Mouse (Mus musculus) spleen, adult 18-20 months (tissue): Measurements from ENCODE around the gene Cd6.

Experiments used
- DNase-seq, 2 experiments: peaks; one replicate each; pipeline ENCODE4 v3.0.0; 2022; ENCODE audit warnings: mixed read lengths in 2 of 2

Cd6 gene

DNA sequence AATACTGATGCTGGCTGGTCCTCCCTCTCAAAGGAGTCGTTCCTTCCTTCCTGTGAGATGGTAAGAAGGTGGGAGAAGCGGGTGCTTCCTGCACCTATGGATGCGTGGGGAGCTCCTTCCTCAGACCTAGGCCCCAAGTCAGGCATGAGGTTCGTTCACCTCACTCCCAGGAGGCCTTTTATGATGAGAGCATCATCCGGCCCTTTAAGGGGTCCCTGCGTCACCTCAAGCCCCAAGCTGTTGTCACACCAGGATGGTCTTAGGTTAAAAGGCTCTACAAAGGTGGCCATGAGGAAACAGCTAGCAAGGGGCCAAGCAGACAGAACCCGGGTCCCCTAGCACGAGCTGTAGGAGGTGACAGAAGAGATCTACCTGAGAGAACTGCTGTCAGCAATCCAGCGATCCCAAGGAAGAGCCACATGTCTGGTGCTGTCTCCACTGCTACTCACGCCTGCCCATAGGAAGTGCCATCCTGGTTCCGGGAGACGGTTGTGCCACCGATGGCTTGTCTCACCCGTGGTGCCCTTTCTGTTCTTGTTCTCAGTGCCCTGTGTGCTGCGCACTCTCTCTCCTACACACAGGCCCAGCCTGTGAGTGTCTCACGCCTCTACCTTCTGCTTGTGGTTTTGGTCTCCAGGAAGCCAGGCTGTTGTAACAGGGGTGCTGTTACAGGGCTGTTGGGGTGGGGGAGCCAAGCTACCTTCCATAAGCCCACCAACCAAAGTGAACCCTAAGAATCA, at the start of gene Cd6:
Gene Cd6 (minus strand): TSS at position 623 of the 740 bp plus-strand sequence.
- DNase-seq, result no peak

DNA sequence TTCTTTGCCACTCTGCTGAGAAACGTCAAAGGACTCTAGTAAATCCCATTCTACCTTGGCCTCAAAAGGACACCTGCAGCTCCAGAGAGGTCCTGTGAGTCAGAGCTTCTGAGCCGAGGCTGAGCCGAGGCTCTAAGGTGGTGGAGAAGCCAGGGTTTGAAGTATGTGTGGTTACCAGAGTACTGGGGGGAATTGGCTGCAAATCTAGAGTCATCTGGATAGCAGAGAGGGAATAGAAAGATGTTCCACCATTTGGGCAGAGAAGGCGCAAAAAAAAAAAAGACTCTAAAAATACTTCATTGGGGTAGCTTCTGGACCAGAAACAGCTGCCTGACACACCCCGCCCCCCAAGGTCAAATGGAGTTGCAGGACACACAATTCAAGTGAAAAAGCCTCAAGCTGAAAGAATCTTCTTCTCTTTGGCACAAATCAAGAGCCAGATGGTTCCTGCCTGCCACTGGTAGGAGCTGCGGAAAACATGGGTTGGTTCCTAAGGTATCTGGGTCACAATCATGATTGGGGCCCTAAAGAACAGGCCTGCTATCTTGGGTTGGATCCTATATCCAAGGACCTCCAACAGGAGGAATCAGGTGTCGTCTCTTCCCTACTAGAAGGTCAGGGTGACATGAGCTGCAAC, 48.5 kb upstream of the Cd6 start:
- no peak for DNase-seq

DNA sequence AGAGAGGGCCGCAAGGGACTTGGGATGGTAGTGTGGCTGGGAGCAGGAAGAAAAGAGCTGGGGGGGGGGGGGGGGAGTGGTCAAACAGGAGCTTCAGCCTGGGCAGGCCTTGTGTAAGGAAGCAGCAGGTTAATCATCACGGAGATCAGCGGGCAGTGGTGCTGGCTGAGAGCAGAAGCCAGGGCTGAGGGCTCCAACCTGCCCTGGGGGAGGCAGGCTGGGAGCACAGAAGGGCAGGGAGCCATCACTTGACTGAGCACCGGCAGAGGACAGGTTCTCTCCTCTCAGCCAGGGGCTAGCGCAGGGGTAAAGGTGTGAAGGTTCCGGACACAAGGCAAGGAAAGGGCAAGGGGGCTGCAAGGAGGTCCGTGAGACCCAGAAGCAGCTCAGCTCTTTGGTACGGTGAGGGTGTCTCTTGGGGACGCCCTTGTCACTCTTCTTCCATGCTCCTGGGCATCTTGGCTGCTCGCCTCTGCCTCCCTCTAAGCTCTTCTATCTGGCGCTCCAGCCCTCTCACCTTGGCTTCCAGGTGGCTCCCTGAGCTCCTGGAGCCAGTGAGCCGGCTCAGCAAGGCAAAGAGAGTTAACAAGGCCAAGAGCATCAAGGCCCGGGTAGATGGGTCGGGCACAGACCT, 41.6 kb upstream of the Cd6 start:
- DNase-seq, result no peak

DNA sequence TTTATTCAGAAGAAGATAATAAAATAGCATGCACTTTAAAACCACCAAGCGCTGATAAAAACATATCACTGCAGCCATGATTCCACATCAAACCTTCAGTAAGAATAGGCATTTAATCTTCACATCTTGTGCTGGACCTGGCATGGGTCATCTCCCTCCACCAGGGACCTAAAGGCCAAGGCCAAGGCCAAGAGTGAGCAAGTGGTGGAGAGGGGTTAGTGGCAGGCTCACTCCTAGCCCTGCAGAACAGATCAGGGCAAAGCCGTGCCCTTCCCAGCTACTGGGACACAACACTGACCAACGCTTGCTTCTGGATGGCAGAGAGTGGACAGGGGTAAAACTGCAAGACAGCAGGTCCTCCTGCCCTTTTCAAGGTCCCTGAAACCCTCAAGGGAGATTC, 40.8 kb upstream of the Cd6 start:
- DNase-seq, result no peak

DNA sequence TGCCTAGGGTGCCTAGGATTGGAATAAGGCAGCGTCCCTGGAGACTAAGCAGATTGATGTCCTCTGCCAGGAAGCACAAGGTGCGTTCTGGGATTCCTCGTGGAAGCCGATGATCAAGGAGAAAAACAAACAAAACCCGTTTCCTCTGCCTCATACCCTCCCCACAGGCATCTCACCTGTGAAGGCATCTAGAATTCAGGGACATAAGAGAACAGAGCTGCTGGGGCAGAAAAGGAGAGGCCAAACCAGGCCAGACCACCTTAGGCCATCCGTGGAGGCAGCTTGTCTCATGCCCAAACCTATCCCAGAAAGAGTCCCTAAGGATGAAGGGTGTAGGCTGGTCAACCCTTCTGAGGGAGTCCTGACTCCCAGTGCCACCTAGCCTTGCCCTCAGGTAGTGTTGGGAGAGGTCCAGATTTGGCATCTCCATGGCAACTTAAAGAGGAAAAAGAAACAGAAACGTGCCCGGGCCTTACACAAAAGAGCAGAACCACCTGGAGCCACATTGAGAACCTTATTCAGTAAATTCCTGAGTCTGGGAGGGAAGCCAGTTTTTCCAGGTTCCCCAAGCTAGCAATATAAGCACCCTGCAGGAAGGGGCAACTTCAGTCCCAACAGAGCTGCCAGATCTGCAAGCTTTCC, 40.1 kb upstream of the Cd6 start, which contains the start of gene Tmem132a:
Gene Tmem132a (minus strand): TSS at position 55 of the 642 bp plus-strand sequence.
- DNase-seq, result no peak

DNA sequence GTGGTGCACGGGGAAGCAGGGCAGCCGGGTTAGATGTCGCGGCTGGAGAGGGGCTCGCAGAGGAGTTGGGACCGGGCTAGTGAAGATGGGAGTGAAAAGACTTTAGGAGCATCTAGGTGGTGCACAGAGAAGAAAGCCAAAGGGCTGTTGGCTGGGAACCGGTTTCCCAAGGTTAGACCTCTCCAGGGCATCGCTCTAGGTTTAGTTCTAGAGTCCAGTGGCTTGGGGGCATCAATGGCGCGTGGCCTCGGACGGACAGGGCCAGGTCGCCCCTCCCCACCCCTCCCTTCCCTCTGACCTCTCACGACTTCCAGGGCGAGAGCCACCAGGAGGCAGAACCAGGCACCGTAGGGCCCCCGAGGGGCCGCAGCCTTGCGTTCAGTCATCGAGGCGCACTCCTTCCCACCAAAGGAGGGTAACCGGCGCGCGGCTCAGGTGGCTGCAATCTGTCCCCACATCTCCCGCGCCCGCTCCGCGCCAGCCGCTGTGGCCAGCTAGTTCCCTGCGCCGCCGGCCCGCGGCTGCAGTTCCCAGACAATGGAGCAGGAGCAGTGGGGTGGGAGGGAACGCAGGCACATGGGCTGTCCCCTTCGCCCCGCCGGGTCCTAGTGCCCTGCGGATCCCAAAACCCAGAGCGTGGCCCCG, 39.5 kb upstream of the Cd6 start:
- peak in 1 of 2 experiments; percentile 21 for DNase-seq

DNA sequence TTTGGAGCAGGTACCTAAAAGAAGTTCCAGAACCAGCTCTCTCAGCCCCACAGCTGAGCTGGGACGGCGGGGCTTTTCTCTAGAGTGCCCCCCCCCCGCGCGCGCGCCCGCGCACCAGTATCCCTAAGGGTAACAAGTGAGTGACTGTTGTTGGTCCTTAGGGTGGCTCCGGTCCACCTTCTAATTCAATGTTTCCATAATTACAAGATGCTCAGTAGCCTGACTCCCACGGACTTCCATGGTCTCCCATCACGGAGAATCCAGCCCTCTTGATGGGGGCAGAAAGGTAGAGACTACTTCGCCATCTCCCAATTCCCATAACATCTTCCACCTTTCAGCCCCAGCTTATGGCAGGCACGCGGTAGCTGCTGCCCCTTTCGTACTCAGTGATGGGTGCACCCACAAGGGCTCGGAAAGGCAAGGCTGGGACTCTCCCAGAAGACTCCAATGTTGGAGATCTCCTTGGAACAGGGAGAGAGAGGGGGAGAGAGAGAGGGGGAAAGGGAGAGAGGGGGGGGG, 38.8 kb upstream of the Cd6 start:
- DNase-seq, result no peak

DNA sequence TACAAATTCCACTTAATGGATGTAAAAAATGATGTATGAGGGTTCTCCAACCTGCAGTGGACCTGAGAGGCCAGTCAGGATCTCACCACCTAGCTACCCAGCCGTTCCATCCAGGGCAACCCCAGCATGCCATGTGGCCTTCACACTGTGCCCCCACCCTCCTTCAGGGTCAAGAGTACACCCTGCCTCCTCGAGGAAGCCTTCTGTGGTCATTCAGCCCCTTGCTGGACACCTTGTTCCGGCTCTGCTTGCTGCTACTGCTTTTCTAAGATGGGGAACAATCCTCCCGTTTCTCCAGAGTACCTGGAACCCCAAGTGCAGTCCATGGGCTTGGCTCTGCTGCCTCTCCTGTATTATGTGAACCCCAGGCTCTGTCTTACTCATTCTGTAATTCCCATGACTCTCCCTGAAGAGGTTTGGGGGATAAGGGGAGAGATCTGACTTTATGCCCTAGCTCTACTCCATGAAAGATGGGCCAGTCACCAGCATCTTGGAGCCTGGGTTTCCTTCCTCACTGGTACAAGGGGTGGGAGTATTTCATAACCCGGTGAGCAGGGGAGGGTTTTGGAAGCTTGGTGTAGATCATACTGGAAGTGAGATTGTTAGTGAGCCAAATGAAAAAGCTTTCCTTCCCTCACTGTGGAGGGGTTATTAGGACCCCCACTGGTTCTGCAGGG, 38.2 kb upstream of the Cd6 start:
- no peak for DNase-seq

DNA sequence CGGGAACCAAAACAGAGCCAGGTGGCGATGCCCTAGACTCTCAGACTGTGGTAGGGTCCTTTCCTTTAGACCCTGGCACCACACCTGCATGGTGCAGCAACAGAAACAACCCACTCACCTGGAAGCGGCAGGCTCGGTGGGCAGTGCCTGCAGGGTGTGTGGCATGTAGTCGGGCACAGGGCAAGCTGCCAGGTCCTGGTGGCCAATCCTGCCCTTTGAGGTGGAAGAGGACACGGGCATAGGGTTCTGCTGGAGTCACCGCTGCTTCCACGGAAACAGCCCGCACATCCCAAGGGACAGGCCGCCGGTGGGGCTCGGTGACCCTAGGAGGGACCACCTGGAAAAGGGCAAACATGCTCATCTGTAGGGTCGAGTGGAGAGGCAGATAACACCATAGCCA, 36.5 kb upstream of the Cd6 start:
- no peak for DNase-seq

DNA sequence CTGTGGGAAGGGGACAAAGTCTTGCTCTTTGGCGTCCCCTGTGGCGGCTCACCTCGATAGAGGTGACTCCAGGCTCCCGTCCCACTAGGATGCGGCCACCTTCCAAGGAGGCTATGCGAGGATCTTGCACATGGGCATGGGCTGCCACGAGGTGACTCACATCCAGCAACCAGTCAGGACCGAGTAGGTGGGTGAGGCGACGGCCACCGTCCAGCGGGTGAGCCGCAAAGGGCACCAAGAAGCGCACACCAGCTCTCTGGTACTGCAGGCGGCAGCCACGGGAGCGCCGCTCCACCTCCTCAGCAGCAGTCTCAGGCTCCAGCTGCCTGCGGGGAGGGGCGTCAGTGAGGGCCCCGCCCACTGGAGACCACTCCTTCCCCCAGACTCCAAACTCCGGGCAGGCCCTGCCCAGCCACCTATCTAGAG, 30.2 kb upstream of the Cd6 start:
- no peak for DNase-seq

DNA sequence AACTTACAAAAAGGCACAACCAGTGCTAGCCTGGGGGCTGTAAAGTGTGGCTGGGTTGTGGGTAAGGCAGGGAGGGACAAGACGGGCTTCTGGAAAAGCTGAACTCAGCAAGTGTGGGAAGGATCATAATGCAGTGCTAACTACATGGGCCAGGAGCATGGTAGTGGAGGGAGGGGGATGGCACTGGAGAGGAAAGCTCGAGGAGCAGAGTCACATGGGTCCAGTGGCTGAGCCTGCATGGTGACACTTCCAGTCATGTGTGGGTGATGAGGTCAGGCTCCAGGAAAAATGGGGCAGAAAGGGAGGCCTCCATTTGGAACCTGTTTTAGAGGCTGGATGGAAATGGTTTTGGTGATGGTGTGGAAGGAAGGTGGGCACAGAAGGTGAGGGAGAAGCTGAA, 26.7 kb upstream of the Cd6 start:
- DNase-seq, result no peak

DNA sequence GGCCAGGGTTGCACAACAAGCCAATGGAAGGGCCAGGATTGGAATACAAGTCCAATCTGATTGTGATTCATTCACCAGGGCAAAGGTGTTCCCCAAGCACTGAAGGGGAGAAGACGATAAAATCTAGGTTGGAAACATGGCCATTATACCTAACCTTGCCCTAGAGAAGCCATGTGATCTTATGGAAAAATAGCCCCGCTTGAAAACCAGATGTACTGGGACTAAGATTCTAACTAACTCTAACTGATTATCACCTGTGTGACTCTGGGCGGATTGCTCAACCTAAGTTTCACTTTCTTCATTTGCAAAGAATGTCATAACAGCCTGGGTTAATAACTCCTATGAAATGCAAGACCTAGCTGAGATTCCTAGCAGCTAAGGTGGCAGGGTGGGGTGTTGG, 25.6 kb upstream of the Cd6 start:
- DNase-seq, result no peak

DNA sequence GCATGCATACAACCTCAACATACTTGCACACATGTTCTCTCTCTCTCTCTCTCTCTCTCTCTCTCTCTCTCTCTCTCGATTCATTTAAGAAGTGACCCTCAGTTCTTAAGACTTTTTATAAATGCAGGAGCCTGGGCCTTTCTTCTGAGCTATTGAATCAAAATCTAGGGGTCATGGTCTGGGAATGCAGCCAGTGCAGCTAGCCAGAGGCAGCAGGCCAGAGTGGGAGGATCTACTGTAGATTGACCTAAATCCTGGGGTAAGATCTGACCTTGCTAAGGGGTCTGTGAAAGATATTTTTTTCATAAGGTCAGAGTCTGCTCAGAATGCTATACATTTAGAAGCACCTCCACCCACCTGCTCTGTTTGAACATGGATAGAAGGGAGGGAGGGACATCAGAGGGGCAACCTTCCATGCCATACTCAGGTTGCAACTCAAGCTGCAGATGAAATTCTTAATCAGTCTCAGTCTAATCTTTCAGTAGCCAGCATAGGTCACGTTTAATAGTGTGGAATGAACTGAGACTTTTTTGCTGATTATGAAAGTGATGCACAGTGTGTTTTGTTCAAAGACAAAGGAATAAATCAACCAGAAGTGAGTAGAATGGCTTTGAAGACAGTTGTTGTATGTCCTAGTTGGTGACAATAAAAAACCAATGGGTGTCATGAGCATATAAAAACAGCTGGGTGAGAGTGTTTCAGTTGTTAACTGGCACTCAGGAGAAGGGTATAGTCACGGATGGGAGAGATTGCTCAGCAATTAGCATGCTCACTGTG, 17.6 kb upstream of the Cd6 start:
- DNase-seq, result no peak

DNA sequence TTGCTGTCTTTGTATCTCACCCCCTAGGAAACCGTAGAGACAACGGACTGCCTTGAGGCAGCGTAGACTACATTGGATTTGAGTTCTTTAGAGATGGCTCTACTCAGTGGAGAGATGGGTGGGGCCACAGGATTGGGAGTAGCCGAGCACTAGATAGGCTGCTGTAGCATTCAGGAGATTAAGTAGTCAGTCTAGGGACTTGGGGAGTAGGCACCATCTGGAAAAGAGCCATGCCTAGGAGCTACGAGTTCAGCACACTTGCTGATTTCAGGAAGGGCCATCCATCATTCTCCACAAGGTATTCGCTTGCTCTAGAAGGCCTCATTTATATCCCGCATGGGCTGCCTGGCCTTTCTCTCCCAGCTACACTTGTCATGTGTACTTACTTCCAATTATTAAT, 16.3 kb upstream of the Cd6 start:
- no peak for DNase-seq

DNA sequence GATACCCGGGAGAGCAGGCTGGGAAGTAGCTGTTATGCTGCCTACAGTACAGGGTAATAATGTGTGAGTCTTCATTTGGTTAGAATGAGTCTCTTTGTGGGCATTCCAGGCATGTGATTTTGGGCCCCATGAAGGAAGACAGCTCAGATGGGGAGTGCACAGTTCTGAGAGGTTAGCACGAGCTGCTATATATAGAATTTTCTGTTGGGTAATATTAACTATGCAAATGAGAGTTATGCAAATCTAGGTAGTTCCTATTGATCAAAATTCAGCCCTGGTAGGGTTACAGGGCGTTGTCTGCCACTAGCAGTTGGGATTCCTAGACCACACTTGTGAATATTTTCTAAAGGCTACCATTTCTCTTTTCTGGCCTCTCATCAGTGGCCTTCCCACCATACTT, 15.6 kb upstream of the Cd6 start:
- no peak for DNase-seq

DNA sequence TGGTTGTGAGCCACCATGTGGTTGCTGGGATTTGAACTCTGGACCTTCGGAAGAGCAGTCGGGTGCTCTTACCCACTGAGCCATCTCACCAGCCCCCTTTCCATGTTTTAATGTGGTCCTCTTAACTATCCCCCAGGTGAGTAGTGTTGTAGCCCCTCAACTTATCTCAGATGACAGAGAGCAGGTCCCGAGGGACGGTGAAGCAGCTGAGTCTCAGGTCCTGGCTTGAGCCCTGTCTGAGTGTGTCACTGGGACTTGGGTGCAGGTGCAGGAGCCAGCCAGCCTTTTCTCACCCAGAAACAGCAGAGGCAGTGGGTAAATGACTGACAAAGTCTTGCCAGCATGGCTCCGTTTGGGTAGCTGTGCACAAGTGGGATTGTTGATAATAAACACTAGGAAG, 14.3 kb upstream of the Cd6 start:
- DNase-seq, result no peak

DNA sequence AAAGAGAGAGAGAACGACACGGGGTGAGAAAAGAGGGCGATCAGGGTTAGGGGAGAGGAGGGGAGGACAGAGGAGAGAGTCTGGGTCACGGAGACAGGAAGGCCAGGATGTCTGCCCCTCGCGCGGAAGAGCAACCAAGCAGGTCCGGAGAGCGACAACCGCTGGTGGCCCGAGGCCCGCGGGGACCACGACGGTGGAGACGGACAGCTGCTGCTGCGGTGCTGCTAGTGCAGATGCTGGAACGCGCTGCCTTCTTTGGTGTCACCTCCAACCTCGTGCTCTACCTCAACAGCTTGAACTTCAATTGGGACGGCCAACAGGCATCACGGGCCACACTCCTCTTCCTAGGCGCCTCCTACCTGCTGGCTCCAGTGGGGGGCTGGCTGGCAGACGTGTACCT, 13.1 kb upstream of the Cd6 start:
- peak; percentile 53 to 62 for DNase-seq

DNA sequence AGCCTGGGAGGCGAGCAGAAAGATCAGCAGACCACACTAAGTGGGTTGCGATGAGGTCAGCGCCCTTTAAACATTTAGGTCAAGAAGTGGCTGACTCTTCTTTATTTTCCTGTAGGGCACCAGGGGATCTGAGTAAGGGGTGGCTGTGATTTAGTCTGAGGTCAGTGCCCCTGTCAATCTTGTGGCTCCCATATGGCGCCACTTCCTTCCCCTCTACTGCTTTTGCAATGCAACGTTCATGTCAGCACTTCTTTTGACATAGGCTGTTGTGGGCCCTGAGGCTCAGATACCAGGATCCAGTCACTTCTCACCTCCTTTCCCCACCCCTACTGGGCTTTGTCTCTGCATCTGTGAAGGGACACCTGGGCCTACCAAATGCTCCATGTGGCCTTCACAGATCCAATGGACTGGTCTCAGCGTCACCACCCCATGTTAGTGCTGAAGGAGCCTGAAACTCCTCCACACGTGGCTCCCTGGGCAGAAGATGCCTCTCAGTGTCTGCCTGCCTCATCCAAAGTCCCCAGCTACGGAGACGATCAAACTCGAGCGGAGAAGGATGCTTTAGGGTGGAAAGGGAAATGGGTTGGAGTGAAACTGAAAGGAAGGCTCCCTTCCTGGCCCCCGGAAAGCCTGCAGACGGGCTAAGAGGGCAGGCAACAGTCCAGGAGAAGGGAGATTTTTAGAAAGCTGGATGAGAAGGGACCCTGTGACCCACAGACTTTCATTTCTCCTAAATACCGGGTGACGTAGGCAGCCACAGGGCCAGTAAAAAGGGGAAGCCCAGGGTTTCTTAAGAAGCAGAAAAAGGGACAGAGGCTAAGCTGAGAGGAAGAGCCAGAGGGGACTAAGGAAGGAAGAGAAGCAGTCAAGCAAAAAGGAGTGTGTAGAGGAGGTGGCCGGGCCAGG, 12.1 kb upstream of the Cd6 start:
- peak; percentile 46 to 56 for DNase-seq

DNA sequence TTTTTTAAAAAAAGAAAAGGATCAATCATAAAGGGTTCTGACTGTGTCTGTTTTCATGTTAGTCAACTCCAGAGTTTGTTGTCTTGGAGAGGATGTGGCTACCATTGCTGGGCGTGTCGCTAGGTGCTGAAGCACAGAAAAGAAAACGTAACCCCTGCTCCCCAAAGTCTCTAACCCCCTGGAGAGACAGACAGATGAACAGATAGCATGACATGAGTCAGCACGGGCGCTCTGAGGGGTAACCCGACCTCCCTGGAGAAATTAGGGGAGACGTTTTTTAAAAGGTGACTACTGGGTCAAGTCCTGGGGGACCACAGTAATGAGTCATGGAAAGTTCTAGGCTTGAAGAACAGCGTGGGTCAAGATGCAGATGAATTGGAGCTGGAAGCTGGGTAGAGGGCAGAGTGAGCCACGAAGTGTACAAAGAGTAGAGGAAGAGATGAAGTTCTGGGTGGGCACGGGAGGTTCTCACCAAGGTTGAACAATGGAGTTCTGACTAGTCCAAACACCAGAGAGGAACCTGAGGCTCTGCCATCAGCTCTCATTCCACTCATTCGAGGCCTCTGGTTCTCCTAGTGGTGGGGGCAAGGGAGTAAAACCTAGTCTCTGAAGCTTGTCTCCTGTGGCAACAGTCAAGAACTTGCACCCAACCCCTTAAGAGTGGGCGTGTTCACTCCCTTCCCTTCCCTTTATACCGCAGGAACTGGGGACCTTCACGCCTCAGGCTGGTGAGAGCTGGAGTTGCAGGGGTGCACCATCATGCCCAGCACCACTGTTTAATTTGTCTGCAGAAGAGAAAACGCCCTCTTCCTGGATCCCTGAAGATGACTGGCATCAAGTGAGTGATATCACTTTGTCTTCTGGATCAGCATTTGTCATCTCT, 9.4 kb upstream of the Cd6 start, which contains the start of gene Slc15a3:
Gene Slc15a3 (plus strand): TSS at position 718 of the 883 bp plus-strand sequence.
- DNase-seq, result no peak
